Mouse (Mus musculus) testis, adult 2 months (tissue): Measurements from ENCODE around the gene 1700057G04Rik.

Experiments used
- CTCF ChIP-seq: fragments of 200-500 bp; IDR thresholded peaks from 2 replicates; pipeline ENCODE4 v1.5.1; 2012; ENCODE audit warnings: low read depth, mild to moderate bottlenecking, inconsistent platforms, low read length, moderate library complexity; ENCODE audit not compliant: control insufficient read depth, insufficient read depth, insufficient replicate concordance
- POLR2A ChIP-seq: fragments of 200-500 bp; IDR thresholded peaks from 2 replicates; pipeline ENCODE4 v1.6.1; 2012; ENCODE audit warnings: low read depth, mild to moderate bottlenecking, inconsistent platforms, low read length, moderate library complexity; ENCODE audit not compliant: control insufficient read depth

GRCm38 (mm10) chr9:92275486-92276207 lies 33.5 kb upstream of the 1700057G04Rik start, which contains the start of gene Plscr2:
- TF ChIP-seq CTCF (no peak), POLR2A (no peak)
